Comparison of ENCODE assay signal across 20 mouse cellular contexts in the genomic region with DNA sequence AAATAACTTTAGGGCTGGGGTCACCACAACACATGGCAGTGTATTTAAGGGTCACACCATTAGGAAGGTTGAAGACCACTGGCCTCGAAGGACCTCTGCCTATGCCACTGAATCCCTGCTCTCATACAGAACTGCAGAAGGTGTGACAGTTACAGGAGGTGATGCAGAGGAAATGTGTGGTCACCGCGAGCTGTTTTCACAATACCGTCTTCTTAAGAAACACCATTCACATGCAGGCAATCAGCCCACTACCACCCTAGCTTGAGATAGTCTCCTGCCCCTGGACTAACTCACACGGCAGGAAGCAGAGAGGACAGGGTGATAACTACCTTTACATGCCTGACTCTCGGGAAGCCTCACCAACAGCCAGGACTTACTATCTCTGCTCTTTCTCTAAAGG. TPM values are rescaled to one million over a fixed set of nuclear protein-coding genes. Genes with fewer than 3 reads are reported as not detected.
A peak's percentile ranks its signal among the peaks of the same experiment; 100 is the strongest.
DNase-seq lines count a peak whose midpoint lies in the region; ATAC-seq and TF ChIP-seq lines count a peak whose summit lies in the region.
"Had no signal": no experiment of that assay in that cellular context is flagged by ENCODE, and none has a peak within 500 bp of the region (broad histone marks: within the 10 kb centered on the region; RNA-seq: fewer than 3 reads in every experiment).

No protein-coding gene starts in this region.

- no peaks in the 10 kb centered on the region for H3K27me3 ChIP-seq in heart, embryonic 11.5 days (ENCODE audit: control insufficient read depth, insufficient read depth, low read length)
- no peaks in the 10 kb centered on the region for H3K27me3 ChIP-seq in liver, embryonic 15.5 days
- H3K27me3 ChIP-seq in intestine, embryonic 15.5 days (replicated peaks) = no peaks in the 10 kb centered on the region
- H3K27me3 ChIP-seq: forebrain, embryonic 12.5 days; hindbrain, embryonic 15.5 days; limb, embryonic 15.5 days; neural tube, embryonic 13.5 days had no signal

- 0 out of 2 replicates have a peak overlapping the region, but pooled peaks have one; percentile 1 for H3K27ac ChIP-seq in heart, embryonic 11.5 days (ENCODE audit: low read depth, low read length)
- peak overlapping the region; percentile 96 for H3K27ac ChIP-seq in bone marrow, adult 2 months (ENCODE audit: control insufficient read depth, insufficient read depth, low read depth, low read length, poor library complexity)
- peak overlapping the region; percentile 100 for H3K27ac ChIP-seq in liver, embryonic 15.5 days (replicated peaks)
- no peak overlapping the region for H3K27ac ChIP-seq in intestine, embryonic 15.5 days
- H3K27ac ChIP-seq: forebrain, embryonic 12.5 days; hindbrain, embryonic 15.5 days; left cerebral cortex, adult 2 months; limb, embryonic 15.5 days; neural tube, embryonic 13.5 days had no signal

- no peaks in the 10 kb centered on the region for H3K9me3 ChIP-seq in heart, embryonic 11.5 days (replicated peaks; ENCODE audit: control insufficient read depth, low read length)
- no peaks in the 10 kb centered on the region for H3K9me3 ChIP-seq in liver, embryonic 15.5 days (replicated peaks)
- no peaks in the 10 kb centered on the region for H3K9me3 ChIP-seq in intestine, embryonic 15.5 days
- H3K9me3 ChIP-seq: forebrain, embryonic 12.5 days; hindbrain, embryonic 15.5 days; limb, embryonic 15.5 days; neural tube, embryonic 13.5 days had no signal

- H3K9ac ChIP-seq in heart, embryonic 11.5 days (ENCODE audit: low read depth, low read length) = no peak overlapping the region
- no peak overlapping the region for H3K9ac ChIP-seq in liver, embryonic 15.5 days
- no peak overlapping the region for H3K9ac ChIP-seq in intestine, embryonic 15.5 days
- H3K9ac ChIP-seq: forebrain, embryonic 12.5 days; hindbrain, embryonic 15.5 days; limb, embryonic 15.5 days; neural tube, embryonic 13.5 days had no signal

- no peak for TF ChIP-seq CTCF in bone marrow, adult 2 months (IDR thresholded peaks at IDR 0.05; ENCODE audit: control insufficient read depth, insufficient read depth, low read length)

- ATAC-seq in heart, embryonic 11.5 days (replicated peaks; ENCODE audit: insufficient number of reproducible peaks, low FRiP score, low TSS enrichment) = no peak
- ATAC-seq in liver, embryonic 15.5 days (ENCODE audit: insufficient read depth) = no peak
- no peak for ATAC-seq in intestine, embryonic 15.5 days
- ATAC-seq: midbrain, embryonic 16.5 days had no signal

- H3K4me2 ChIP-seq in heart, embryonic 11.5 days = no peak overlapping the region
- H3K4me2 ChIP-seq in liver, embryonic 15.5 days = 0 out of 2 replicates have a peak overlapping the region, but pooled peaks have one; percentile 4
- H3K4me2 ChIP-seq in intestine, embryonic 15.5 days (replicated peaks) = no peak overlapping the region
- H3K4me2 ChIP-seq: forebrain, embryonic 12.5 days; hindbrain, embryonic 15.5 days; limb, embryonic 15.5 days; neural tube, embryonic 13.5 days had no signal

- DNase-seq in heart, postnatal 4 days = no peak
- peak; percentile 63 to 81 for DNase-seq in natural killer cell, adult 2 months (ENCODE audit: low spot score in 2 of 2)
- DNase-seq in kidney, adult 18-20 months = no peak
- no peak for DNase-seq in lung, postnatal 10 days
- DNase-seq: adrenal gland, adult 2 months; cerebellum, adult 8-10 months; heart, postnatal 10 days; lung, postnatal 36 days; right cerebral cortex, postnatal 4 days; thymus, adult 18-20 months had no signal

- peaks cover 30% of the 10 kb centered on the region for H3K4me1 ChIP-seq in heart, embryonic 11.5 days (ENCODE audit: control insufficient read depth, insufficient read depth, low read length)
- peaks cover 23% of the 10 kb centered on the region for H3K4me1 ChIP-seq in bone marrow, adult 2 months (ENCODE audit: control insufficient read depth, insufficient read depth, low read length)
- peaks cover 95% of the 10 kb centered on the region for H3K4me1 ChIP-seq in liver, embryonic 15.5 days (replicated peaks)
- H3K4me1 ChIP-seq in intestine, embryonic 15.5 days (replicated peaks) = no peaks in the 10 kb centered on the region
- H3K4me1 ChIP-seq: forebrain, embryonic 12.5 days; hindbrain, embryonic 15.5 days; limb, embryonic 15.5 days; neural tube, embryonic 13.5 days had no signal

- WGBS in heart, embryonic 11.5 days (ENCODE audit: insufficient replicate concordance) = 54% methylated on average over 6 of the region's 6 CpGs
- WGBS in bone marrow, adult 2 months = 15% methylated on average over 6 of the region's 6 CpGs
- WGBS in liver, embryonic 15.5 days (ENCODE audit: insufficient replicate concordance) = 30% methylated on average over 6 of the region's 6 CpGs
- 89% methylated on average over 6 of the region's 6 CpGs for WGBS in intestine, embryonic 15.5 days

- no peak for TF ChIP-seq POLR2A in bone marrow, adult 2 months (IDR thresholded peaks at IDR 0.05; ENCODE audit: borderline replicate concordance, control insufficient read depth, low read depth, low read length)

- H3K4me3 ChIP-seq in heart, embryonic 11.5 days (ENCODE audit: low read depth, low read length) = no peak overlapping the region
- H3K4me3 ChIP-seq in bone marrow, adult 2 months (replicated peaks; ENCODE audit: control insufficient read depth, low read depth, low read length) = no peak overlapping the region
- H3K4me3 ChIP-seq in liver, embryonic 15.5 days (replicated peaks) = no peak overlapping the region
- H3K4me3 ChIP-seq in intestine, embryonic 15.5 days (replicated peaks) = no peak overlapping the region
- H3K4me3 ChIP-seq: forebrain, embryonic 12.5 days; hindbrain, embryonic 15.5 days; left cerebral cortex, adult 2 months; limb, embryonic 15.5 days; neural tube, embryonic 13.5 days had no signal

- no peaks in the 10 kb centered on the region for H3K36me3 ChIP-seq in heart, embryonic 11.5 days (ENCODE audit: control insufficient read depth, insufficient read depth, low read length)
- peaks cover 73% of the 10 kb centered on the region for H3K36me3 ChIP-seq in liver, embryonic 15.5 days (replicated peaks)
- peaks cover 21% of the 10 kb centered on the region for H3K36me3 ChIP-seq in intestine, embryonic 15.5 days
- H3K36me3 ChIP-seq: hindbrain, embryonic 15.5 days had no signal

RNA-seq across cellular contexts. Expression of a gene that starts 25.4 kb away (rescaled TPM):
- 6.3 and 6.7 TPM in 2 replicates for polyA plus RNA-seq in heart, embryonic 11.5 days (2014; fragmentation: Nextera tagmentation; extraction: Ambion mirVana)
- 10 to 100 TPM; 14.4 to 18.1 TPM for total RNA-seq in heart, postnatal 4 days (2021)
- polyA plus RNA-seq in bone marrow, adult 2 months (2011; ENCODE audit: insufficient read depth, insufficient read length, low replicate concordance, missing spikeins) = 12.5 and 26.2 TPM in 2 replicates
- 7.7 and 9.1 TPM in 2 replicates for polyA plus RNA-seq in liver, embryonic 15.5 days (2015; fragmentation: Nextera tagmentation; extraction: Ambion mirVana)
- 14.6 and 14.9 TPM in 2 replicates for polyA plus RNA-seq in intestine, embryonic 15.5 days (2015; fragmentation: Nextera tagmentation; extraction: Ambion mirVana)

Comparison
In these comparisons a context has a peak if more than half of its experiments do, and no peak if none do; other contexts are left out.
1. DNase-seq: peak in natural killer cell, adult 2 months (2 of 2); none in heart, postnatal 4 days (single experiment), kidney, adult 18-20 months (single experiment) and lung, postnatal 10 days (single experiment).